Mouse (Mus musculus): ENCODE data around the gene Cyp51. TPM values are rescaled to one million over a fixed set of nuclear protein-coding genes. Genes with fewer than 3 reads are reported as not detected.

Gene Cyp51
- total and polyA plus RNA-seq, 2 experiments from 2014 or later, result 100 to 221 TPM

DNA sequence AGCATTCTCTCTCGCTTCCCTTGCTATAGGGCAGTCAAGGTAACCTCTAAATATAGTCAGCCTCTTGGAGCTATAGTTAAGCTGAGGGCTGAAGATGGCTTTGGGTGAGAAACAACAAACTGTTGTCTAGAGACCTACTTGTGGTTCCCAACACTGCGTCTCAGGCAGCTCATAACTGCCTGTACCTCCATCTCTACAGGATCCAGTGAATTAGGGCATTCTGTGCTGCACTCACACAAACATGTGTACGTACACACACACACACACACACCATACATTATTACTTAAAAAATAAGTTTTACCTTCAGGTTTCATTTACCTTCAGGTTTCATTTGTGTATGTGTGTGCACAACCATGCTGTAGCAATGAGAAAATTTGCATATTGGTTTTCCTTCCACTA lies 25.5 kb downstream of the Cyp51 start:
- DNase-seq (ENCODE audit: low spot score) (no peak), ATAC-seq (0 out of 2 replicates have a peak, but pooled peaks have one; percentile 19)
- Histone ChIP-seq H3K36me3 (ENCODE audit: insufficient read depth, low read length) (peaks cover 51% of the 10 kb centered on the region), H3K9me3 (ENCODE audit: low read length) (no peaks in the 10 kb centered on the region), H3K4me2 (ENCODE audit: low read depth, low read length) (no peak overlapping the region), H3K27ac (no peak overlapping the region), H3K27me3 (ENCODE audit: insufficient read depth, low read length) (no peaks in the 10 kb centered on the region), H3K4me3 (ENCODE audit: low read length) (no peak overlapping the region), H3K9ac (replicated peaks; ENCODE audit: low read length) (no peak overlapping the region), H3K4me1 (ENCODE audit: insufficient read depth, low read length) (no peaks in the 10 kb centered on the region)
- WGBS, result 92% methylated on average over 3 of the region's 3 CpGs
- TF ChIP-seq CTCF (IDR thresholded peaks at IDR 0.05; ENCODE audit: low read depth), result no peak

DNA sequence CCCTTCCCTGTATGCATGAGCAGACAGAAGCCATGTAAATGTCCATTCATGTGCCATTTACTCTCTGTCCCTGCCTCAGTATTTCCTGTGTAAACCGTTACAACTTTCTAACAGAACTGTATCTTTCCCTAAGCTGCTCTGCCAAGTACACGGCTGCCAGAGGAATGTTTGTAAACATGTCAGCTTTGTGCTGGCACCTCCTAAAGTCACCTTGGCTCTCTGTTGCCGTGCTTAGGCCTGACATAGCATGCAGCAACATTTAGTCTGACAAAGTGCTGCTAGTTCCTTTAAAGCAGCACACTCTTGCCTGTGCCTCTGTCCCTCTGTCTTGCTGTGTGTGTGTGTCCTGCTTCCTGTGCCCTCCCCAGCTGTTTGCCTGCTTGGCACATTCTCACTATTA lies 37.3 kb downstream of the Cyp51 start:
- ATAC-seq (no peak), DNase-seq (ENCODE audit: low spot score) (no peak)
- H3K4me3 ChIP-seq (ENCODE audit: low read length), result no peak overlapping the region
- no peaks in the 10 kb centered on the region for H3K27me3 ChIP-seq (ENCODE audit: insufficient read depth, low read length)
- WGBS, result 82% methylated on average over 3 of the region's 3 CpGs
- no peak overlapping the region for H3K9ac ChIP-seq (replicated peaks; ENCODE audit: low read length)
- H3K9me3 ChIP-seq (ENCODE audit: low read length), result no peaks in the 10 kb centered on the region
- no peak for TF ChIP-seq CTCF (IDR thresholded peaks at IDR 0.05; ENCODE audit: low read depth)
- H3K27ac ChIP-seq, result no peak overlapping the region
- H3K36me3 ChIP-seq (ENCODE audit: insufficient read depth, low read length), result peaks cover 71% of the 10 kb centered on the region
- H3K4me2 ChIP-seq (ENCODE audit: low read depth, low read length), result no peak overlapping the region
- no peaks in the 10 kb centered on the region for H3K4me1 ChIP-seq (ENCODE audit: insufficient read depth, low read length)

- H3K9me3 ChIP-seq (ENCODE audit: low read length), result no peaks in the 10 kb centered on the region
- ATAC-seq (peak; percentile 45; the same call in 1 of the 2 replicates), DNase-seq (ENCODE audit: low spot score) (no peak)
- H3K4me1 ChIP-seq (ENCODE audit: insufficient read depth, low read length), result no peaks in the 10 kb centered on the region
- H3K4me3 ChIP-seq (ENCODE audit: low read length), result no peak overlapping the region
- WGBS, result 95% methylated on average over 18 of the region's 18 CpGs
- H3K27ac ChIP-seq, result no peak overlapping the region
- H3K36me3 ChIP-seq (ENCODE audit: insufficient read depth, low read length), result peaks cover 71% of the 10 kb centered on the region
- H3K4me2 ChIP-seq (ENCODE audit: low read depth, low read length), result no peak overlapping the region
- TF ChIP-seq CTCF (IDR thresholded peaks at IDR 0.05; ENCODE audit: low read depth), result no peak
- no peaks in the 10 kb centered on the region for H3K27me3 ChIP-seq (ENCODE audit: insufficient read depth, low read length)
- H3K9ac ChIP-seq (replicated peaks; ENCODE audit: low read length), result no peak overlapping the region
Observed at GRCm38 (mm10) chr5:4066476-4067115, 38.0 kb downstream of the Cyp51 start.

DNA sequence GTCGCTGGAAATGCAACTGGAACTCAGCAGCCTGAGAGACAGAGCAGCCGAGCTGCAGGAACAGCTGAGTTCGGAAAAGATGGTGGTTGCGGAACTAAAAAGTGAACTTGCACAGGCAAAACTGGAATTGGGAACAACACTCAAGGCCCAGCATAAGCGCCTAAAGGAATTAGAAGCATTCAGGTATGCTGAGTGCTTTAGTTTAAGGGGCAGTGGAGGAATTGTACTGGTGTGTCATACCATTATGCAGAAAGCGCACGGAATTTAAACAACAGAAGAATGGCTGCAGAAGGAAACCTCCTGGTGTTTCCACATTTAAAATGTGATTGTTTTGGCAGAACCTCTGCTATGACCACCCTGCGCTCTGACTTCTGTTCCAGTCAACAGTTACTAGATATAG lies 44.2 kb downstream of the Cyp51 start:
- no peak for DNase-seq (ENCODE audit: low spot score)
- Histone ChIP-seq H3K9ac (replicated peaks; ENCODE audit: low read length) (no peak overlapping the region), H3K27ac (no peak overlapping the region), H3K27me3 (ENCODE audit: insufficient read depth, low read length) (no peaks in the 10 kb centered on the region), H3K4me3 (ENCODE audit: low read length) (no peak overlapping the region), H3K36me3 (ENCODE audit: insufficient read depth, low read length) (peaks cover 73% of the 10 kb centered on the region), H3K9me3 (ENCODE audit: low read length) (no peaks in the 10 kb centered on the region), H3K4me1 (ENCODE audit: insufficient read depth, low read length) (no peaks in the 10 kb centered on the region), H3K4me2 (ENCODE audit: low read depth, low read length) (no peak overlapping the region)
- ATAC-seq, result no peak
- TF ChIP-seq CTCF (IDR thresholded peaks at IDR 0.05; ENCODE audit: low read depth), result no peak
- WGBS, result 94% methylated on average over 8 of the region's 8 CpGs

- 98% methylated on average over 2 of the region's 2 CpGs for WGBS
Observed at GRCm38 (mm10) chr5:4040922-4041321, 63.6 kb downstream of the Cyp51 start.

DNA sequence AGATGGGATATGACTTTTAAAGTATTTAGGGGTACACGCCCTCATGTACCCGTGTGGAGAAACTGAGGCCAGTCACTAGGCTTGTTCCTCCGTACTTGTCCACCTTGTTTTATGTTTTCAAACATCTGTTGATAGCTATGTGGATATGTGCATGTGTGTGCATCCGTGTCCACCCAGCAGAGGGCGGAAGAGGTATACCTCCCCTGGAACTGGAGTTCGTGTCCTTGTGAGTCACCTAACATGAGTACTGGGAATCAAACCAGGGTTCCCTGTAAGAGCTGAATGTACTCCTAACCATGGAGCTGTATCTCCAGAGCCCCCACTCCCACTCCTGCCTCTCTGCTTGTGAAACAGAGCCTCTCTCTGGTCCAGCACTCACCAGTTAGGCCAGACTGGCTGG lies 64.2 kb downstream of the Cyp51 start:
- ATAC-seq (no peak), DNase-seq (ENCODE audit: low spot score) (no peak)
- no peak overlapping the region for H3K27ac ChIP-seq
- no peaks in the 10 kb centered on the region for H3K9me3 ChIP-seq (ENCODE audit: low read length)
- no peak overlapping the region for H3K4me2 ChIP-seq (ENCODE audit: low read depth, low read length)
- TF ChIP-seq CTCF (IDR thresholded peaks at IDR 0.05; ENCODE audit: low read depth), result peak; percentile 45
- 84% methylated on average over 6 of the region's 6 CpGs for WGBS
- H3K27me3 ChIP-seq (ENCODE audit: insufficient read depth, low read length), result no peaks in the 10 kb centered on the region
- no peaks in the 10 kb centered on the region for H3K4me1 ChIP-seq (ENCODE audit: insufficient read depth, low read length)
- no peak overlapping the region for H3K4me3 ChIP-seq (ENCODE audit: low read length)
- no peak overlapping the region for H3K9ac ChIP-seq (replicated peaks; ENCODE audit: low read length)
- peaks cover 58% of the 10 kb centered on the region for H3K36me3 ChIP-seq (ENCODE audit: insufficient read depth, low read length)

More at GRCm38 (mm10) chr5:4040922-4041321, 63.6 kb downstream of the Cyp51 start:
- ATAC-seq, result no peak
- H3K9me3 ChIP-seq (ENCODE audit: low read length), result no peaks in the 10 kb centered on the region
- H3K36me3 ChIP-seq (ENCODE audit: insufficient read depth, low read length), result peaks cover 55% of the 10 kb centered on the region
- no peak for TF ChIP-seq CTCF (IDR thresholded peaks at IDR 0.05; ENCODE audit: low read depth)
- H3K4me2 ChIP-seq (ENCODE audit: low read depth, low read length), result no peak overlapping the region
- H3K27me3 ChIP-seq (ENCODE audit: insufficient read depth, low read length), result no peaks in the 10 kb centered on the region
- no peak for DNase-seq (ENCODE audit: low spot score)
- H3K9ac ChIP-seq (replicated peaks; ENCODE audit: low read length), result no peak overlapping the region
- H3K27ac ChIP-seq, result no peak overlapping the region
- no peak overlapping the region for H3K4me3 ChIP-seq (ENCODE audit: low read length)
- no peaks in the 10 kb centered on the region for H3K4me1 ChIP-seq (ENCODE audit: insufficient read depth, low read length)

GRCm38 (mm10) chr5:4039351-4039750 lies 65.2 kb downstream of the Cyp51 start:
- Histone ChIP-seq H3K27me3 (ENCODE audit: insufficient read depth, low read length) (no peaks in the 10 kb centered on the region), H3K4me3 (ENCODE audit: low read length) (no peak overlapping the region), H3K4me2 (ENCODE audit: low read depth, low read length) (no peak overlapping the region), H3K9me3 (ENCODE audit: low read length) (no peaks in the 10 kb centered on the region), H3K9ac (replicated peaks; ENCODE audit: low read length) (no peak overlapping the region), H3K27ac (no peak overlapping the region), H3K36me3 (ENCODE audit: insufficient read depth, low read length) (peaks cover 59% of the 10 kb centered on the region; the same call in 1 of the 2 replicates), H3K4me1 (ENCODE audit: insufficient read depth, low read length) (no peaks in the 10 kb centered on the region)
- WGBS, result 85% methylated on average over 8 of the region's 8 CpGs
- DNase-seq (ENCODE audit: low spot score), result no peak
- TF ChIP-seq CTCF (IDR thresholded peaks at IDR 0.05; ENCODE audit: low read depth), result no peak
- no peak for ATAC-seq

Data from hindbrain, postnatal 0 days (tissue).